Mouse (Mus musculus): ENCODE results near the gene Ctsg. TPM values are rescaled to one million over a fixed set of nuclear protein-coding genes. Genes with fewer than 3 reads are reported as not detected.
"Not testable (repeated sequence)": the region's sequence is repeated elsewhere in the genome, so short reads cannot be mapped to it uniquely, and the experiment has no call there.

The Ctsg gene
- polyA plus RNA-seq, 1 experiment: not detected

GRCm38 (mm10) chr14:56103452-56103851 lies 1.1 kb upstream of the Ctsg start:
- Histone ChIP-seq H3K27ac (ENCODE audit: insufficient read depth, low read depth, low read length) (no peak overlapping the region), H3K4me3 (ENCODE audit: insufficient read depth, low read depth, low read length) (no peak overlapping the region), H3K4me1 (ENCODE audit: control insufficient read depth, insufficient read depth, low read length) (no peaks in the 10 kb centered on the region)
- no peak for TF ChIP-seq POLR2A (IDR thresholded peaks at IDR 0.05; ENCODE audit: insufficient read depth, low read depth, low read length)
- TF ChIP-seq CTCF (IDR thresholded peaks at IDR 0.05; ENCODE audit: insufficient read depth, low read depth, low read length): no peak
- WGBS: 32% methylated on average over 3 of the region's 3 CpGs

GRCm38 (mm10) chr14:56098940-56099339 lies 3.4 kb downstream of the Ctsg start:
- TF ChIP-seq POLR2A (IDR thresholded peaks at IDR 0.05; ENCODE audit: insufficient read depth, low read depth, low read length): no peak
- TF ChIP-seq CTCF (IDR thresholded peaks at IDR 0.05; ENCODE audit: insufficient read depth, low read depth, low read length): no peak
- WGBS: 84% methylated on average over 4 of the region's 4 CpGs
- H3K4me3 ChIP-seq (ENCODE audit: insufficient read depth, low read depth, low read length): no peak overlapping the region
- H3K4me1 ChIP-seq (ENCODE audit: control insufficient read depth, insufficient read depth, low read length): no peaks in the 10 kb centered on the region
- H3K27ac ChIP-seq (ENCODE audit: insufficient read depth, low read depth, low read length): no peak overlapping the region

GRCm38 (mm10) chr14:56097597-56097996 lies 4.8 kb downstream of the Ctsg start:
- 93% methylated on average over 1 of the region's 1 CpGs for WGBS
- H3K4me1 ChIP-seq (ENCODE audit: control insufficient read depth, insufficient read depth, low read length): no peaks in the 10 kb centered on the region
- no peak for TF ChIP-seq CTCF (IDR thresholded peaks at IDR 0.05; ENCODE audit: insufficient read depth, low read depth, low read length)
- no peak for TF ChIP-seq POLR2A (IDR thresholded peaks at IDR 0.05; ENCODE audit: insufficient read depth, low read depth, low read length)
- H3K4me3 ChIP-seq (ENCODE audit: insufficient read depth, low read depth, low read length): no peak overlapping the region
- no peak overlapping the region for H3K27ac ChIP-seq (ENCODE audit: insufficient read depth, low read depth, low read length)

GRCm38 (mm10) chr14:56093353-56093752 lies 9.0 kb downstream of the Ctsg start:
- no peak for TF ChIP-seq POLR2A (IDR thresholded peaks at IDR 0.05; ENCODE audit: insufficient read depth, low read depth, low read length)
- no peak for TF ChIP-seq CTCF (IDR thresholded peaks at IDR 0.05; ENCODE audit: insufficient read depth, low read depth, low read length)
- 76% methylated on average over 2 of the region's 2 CpGs for WGBS

GRCm38 (mm10) chr14:56086711-56087110 lies 15.7 kb downstream of the Ctsg start:
- no peak for TF ChIP-seq POLR2A (IDR thresholded peaks at IDR 0.05; ENCODE audit: insufficient read depth, low read depth, low read length)
- TF ChIP-seq CTCF (IDR thresholded peaks at IDR 0.05; ENCODE audit: insufficient read depth, low read depth, low read length): no peak
- Histone ChIP-seq H3K27ac (ENCODE audit: insufficient read depth, low read depth, low read length) (no peak overlapping the region), H3K4me3 (ENCODE audit: insufficient read depth, low read depth, low read length) (no peak overlapping the region), H3K4me1 (ENCODE audit: control insufficient read depth, insufficient read depth, low read length) (no peaks in the 10 kb centered on the region)
- WGBS: 91% methylated on average over 3 of the region's 3 CpGs

More at GRCm38 (mm10) chr14:56093353-56093752, 9.0 kb downstream of the Ctsg start:
- Histone ChIP-seq H3K4me1 (ENCODE audit: control insufficient read depth, insufficient read depth, low read length) (no peaks in the 10 kb centered on the region), H3K27ac (ENCODE audit: insufficient read depth, low read depth, low read length) (no peak overlapping the region), H3K4me3 (ENCODE audit: insufficient read depth, low read depth, low read length) (no peak overlapping the region)

- no peaks in the 10 kb centered on the region for H3K4me1 ChIP-seq (ENCODE audit: control insufficient read depth, insufficient read depth, low read length)
- H3K4me3 ChIP-seq (ENCODE audit: insufficient read depth, low read depth, low read length): no peak within 1 kb of the TSS
- H3K27ac ChIP-seq (ENCODE audit: insufficient read depth, low read depth, low read length): no peak within 1 kb of the TSS
- TF ChIP-seq POLR2A (IDR thresholded peaks at IDR 0.05; ENCODE audit: insufficient read depth, low read depth, low read length): no peak
- no peak for TF ChIP-seq CTCF (IDR thresholded peaks at IDR 0.05; ENCODE audit: insufficient read depth, low read depth, low read length)
- 97% methylated on average over 2 of the region's 2 CpGs for WGBS
Measured at GRCm38 (mm10) chr14:56085167-56085566, 17.2 kb downstream of the Ctsg start, which contains the start of gene Mcpt8. Gene Mcpt8, minus strand, starts transcription at chr14:56085273.

GRCm38 (mm10) chr14:56082016-56082415 lies 20.4 kb downstream of the Ctsg start:
- WGBS: 77% methylated on average over 4 of the region's 4 CpGs
- Histone ChIP-seq H3K4me1 (ENCODE audit: control insufficient read depth, insufficient read depth, low read length) (no peaks in the 10 kb centered on the region), H3K27ac (ENCODE audit: insufficient read depth, low read depth, low read length) (no peak overlapping the region), H3K4me3 (ENCODE audit: insufficient read depth, low read depth, low read length) (no peak overlapping the region)
- TF ChIP-seq POLR2A (IDR thresholded peaks at IDR 0.05; ENCODE audit: insufficient read depth, low read depth, low read length) (no peak), CTCF (IDR thresholded peaks at IDR 0.05; ENCODE audit: insufficient read depth, low read depth, low read length) (no peak)

- not testable (repeated sequence) for H3K4me1 ChIP-seq (ENCODE audit: control insufficient read depth, insufficient read depth, low read length); H3K27ac ChIP-seq (ENCODE audit: insufficient read depth, low read depth, low read length); H3K4me3 ChIP-seq (ENCODE audit: insufficient read depth, low read depth, low read length)
- WGBS: 78% methylated on average over 3 of the region's 3 CpGs
Measured at GRCm38 (mm10) chr14:56062213-56062612, 40.2 kb downstream of the Ctsg start, which contains the start of gene Mcpt4. Gene Mcpt4, minus strand, starts transcription at chr14:56062313.

- no peak overlapping the region for H3K27ac ChIP-seq (ENCODE audit: insufficient read depth, low read depth, low read length)
- H3K4me1 ChIP-seq (ENCODE audit: control insufficient read depth, insufficient read depth, low read length): no peaks in the 10 kb centered on the region
- H3K4me3 ChIP-seq (ENCODE audit: insufficient read depth, low read depth, low read length): no peak overlapping the region
- TF ChIP-seq POLR2A (IDR thresholded peaks at IDR 0.05; ENCODE audit: insufficient read depth, low read depth, low read length) (no peak), CTCF (IDR thresholded peaks at IDR 0.05; ENCODE audit: insufficient read depth, low read depth, low read length) (no peak)
- 91% methylated on average over 4 of the region's 4 CpGs for WGBS
Measured at GRCm38 (mm10) chr14:56057722-56058121, 44.7 kb downstream of the Ctsg start.

- no peak for TF ChIP-seq POLR2A (IDR thresholded peaks at IDR 0.05; ENCODE audit: insufficient read depth, low read depth, low read length)
- no peak for TF ChIP-seq CTCF (IDR thresholded peaks at IDR 0.05; ENCODE audit: insufficient read depth, low read depth, low read length)
- Histone ChIP-seq H3K4me1 (ENCODE audit: control insufficient read depth, insufficient read depth, low read length) (no peaks in the 10 kb centered on the region), H3K27ac (ENCODE audit: insufficient read depth, low read depth, low read length) (no peak overlapping the region), H3K4me3 (ENCODE audit: insufficient read depth, low read depth, low read length) (no peak overlapping the region)
- 86% methylated on average over 3 of the region's 3 CpGs for WGBS
Measured at GRCm38 (mm10) chr14:56055408-56055807, 47.0 kb downstream of the Ctsg start.

Other genes with a start within 250 kb of the Ctsg start
- gene Nynrin, start 248.6 kb downstream of the Ctsg start, polyA plus RNA-seq (2012; ENCODE audit: insufficient read depth, insufficient read length, low replicate concordance, missing spikeins): not detected in 2 replicates
- not detected in 2 replicates for gene Cbln3, start 218.2 kb downstream of the Ctsg start, polyA plus RNA-seq (2012; ENCODE audit: insufficient read depth, insufficient read length, low replicate concordance, missing spikeins)
- gene Khnyn, start 217.6 kb downstream of the Ctsg start, polyA plus RNA-seq (2012; ENCODE audit: insufficient read depth, insufficient read length, low replicate concordance, missing spikeins): not detected in 2 replicates
- not detected in 2 replicates for gene Sdr39u1, start 202.3 kb downstream of the Ctsg start, polyA plus RNA-seq (2012; ENCODE audit: insufficient read depth, insufficient read length, low replicate concordance, missing spikeins)
- not detected in 2 replicates for gene Cma1, start 157.9 kb downstream of the Ctsg start, polyA plus RNA-seq (2012; ENCODE audit: insufficient read depth, insufficient read length, low replicate concordance, missing spikeins)
- gene Cma2, start 151.6 kb downstream of the Ctsg start, polyA plus RNA-seq (2012; ENCODE audit: insufficient read depth, insufficient read length, low replicate concordance, missing spikeins): not detected in 2 replicates
- gene Mcpt1, start 84.6 kb downstream of the Ctsg start, polyA plus RNA-seq (2012; ENCODE audit: insufficient read depth, insufficient read length, low replicate concordance, missing spikeins): not detected in 2 replicates
- gene Mcpt9, start 72.1 kb downstream of the Ctsg start, polyA plus RNA-seq (2012; ENCODE audit: insufficient read depth, insufficient read length, low replicate concordance, missing spikeins): not detected in 2 replicates
- gene Mcpt2, start 60.5 kb downstream of the Ctsg start, polyA plus RNA-seq (2012; ENCODE audit: insufficient read depth, insufficient read length, low replicate concordance, missing spikeins): not detected in 2 replicates
- not detected in 2 replicates for gene Mcpt4, start 40.3 kb downstream of the Ctsg start, polyA plus RNA-seq (2012; ENCODE audit: insufficient read depth, insufficient read length, low replicate concordance, missing spikeins)
- gene Mcpt8, start 17.3 kb downstream of the Ctsg start, polyA plus RNA-seq (2012; ENCODE audit: insufficient read depth, insufficient read length, low replicate concordance, missing spikeins): not detected in 2 replicates
- not detected in 2 replicates for gene Gzme, start 18.1 kb upstream of the Ctsg start, polyA plus RNA-seq (2012; ENCODE audit: insufficient read depth, insufficient read length, low replicate concordance, missing spikeins)
- not detected in 2 replicates for gene Gzmd, start 30.0 kb upstream of the Ctsg start, polyA plus RNA-seq (2012; ENCODE audit: insufficient read depth, insufficient read length, low replicate concordance, missing spikeins)
- gene Gzmg, start 57.0 kb upstream of the Ctsg start, polyA plus RNA-seq (2012; ENCODE audit: insufficient read depth, insufficient read length, low replicate concordance, missing spikeins): not detected in 2 replicates
- gene Gzmn, start 72.0 kb upstream of the Ctsg start, polyA plus RNA-seq (2012; ENCODE audit: insufficient read depth, insufficient read length, low replicate concordance, missing spikeins): not detected in 2 replicates
- not detected in 2 replicates for gene Gzmf, start 108.8 kb upstream of the Ctsg start, polyA plus RNA-seq (2012; ENCODE audit: insufficient read depth, insufficient read length, low replicate concordance, missing spikeins)
- not detected in 2 replicates for gene Gzmc, start 132.1 kb upstream of the Ctsg start, polyA plus RNA-seq (2012; ENCODE audit: insufficient read depth, insufficient read length, low replicate concordance, missing spikeins)
- not detected in 2 replicates for gene Gzmb, start 159.7 kb upstream of the Ctsg start, polyA plus RNA-seq (2012; ENCODE audit: insufficient read depth, insufficient read length, low replicate concordance, missing spikeins)